In the genomic region with DNA sequence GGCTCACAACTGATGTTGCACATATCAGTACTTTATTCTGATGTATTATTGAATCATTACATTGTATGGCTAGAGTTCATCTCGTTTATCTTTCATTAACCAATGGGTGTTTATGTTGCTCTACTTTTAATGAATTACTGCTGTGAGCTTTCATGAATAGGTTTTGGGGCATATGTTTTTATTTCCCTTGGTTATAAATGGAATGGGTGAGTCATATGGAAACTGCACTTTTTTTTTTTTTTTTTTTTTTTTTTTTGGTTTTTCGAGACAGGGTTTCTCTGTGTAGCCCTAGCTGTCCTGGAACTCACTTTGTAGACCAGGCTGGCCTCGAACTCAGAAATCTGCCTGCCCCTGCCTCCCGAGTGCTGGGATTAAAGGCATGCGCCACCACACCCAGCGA, we compare ENCODE assay signal across 20 mouse cellular contexts. TPM values are rescaled to one million over a fixed set of nuclear protein-coding genes. Genes with fewer than 3 reads are reported as not detected.
DNase-seq lines count a peak whose midpoint lies in the region; TF ChIP-seq lines count a peak whose summit lies in the region.
"Not testable (repeated sequence)": the region's sequence is repeated elsewhere in the genome, so short reads cannot be mapped to it uniquely, and the experiment has no call there.
"Had no signal": no experiment of that assay in that cellular context is flagged by ENCODE, and none has a peak within 500 bp of the region (broad histone marks: within the 10 kb centered on the region; RNA-seq: fewer than 3 reads in every experiment).

No protein-coding gene starts in this region.

- H3K4me1 ChIP-seq in CH12.LX (ENCODE audit: control insufficient read depth in 1 of 2, insufficient read depth in 2 of 2) = peaks cover 4 to 14% of the 10 kb centered on the region in 2 experiments; a peak in 1 of 4 replicates

- TF ChIP-seq RAD21 in CH12.LX (IDR thresholded peaks at IDR 0.05; ENCODE audit: low read depth, low read length) = not testable (repeated sequence)

- not testable (repeated sequence) for H3K79me2 ChIP-seq in CH12.LX (replicated peaks; ENCODE audit: control insufficient read depth, extremely low read depth, insufficient read depth, poor library complexity, severe bottlenecking)

- not testable (repeated sequence) for TF ChIP-seq CTCF in CH12.LX (conservative IDR thresholded peaks at IDR 0.05 in 1 of 2, IDR thresholded peaks at IDR 0.05 in 1 of 2; ENCODE audit: low read depth in 2 of 2, low read length in 2 of 2)

- peak; percentile 37 for DNase-seq in 3T3-L1 (ENCODE audit: low read depth, low spot score)
- DNase-seq in A20 (ENCODE audit: low read depth, low spot score) = peak; percentile 14
- DNase-seq in CH12.LX (ENCODE audit: extremely low read depth) = not testable (repeated sequence)
- peak; percentile 47 for DNase-seq in NIH3T3 (ENCODE audit: low read depth)

- TF ChIP-seq POLR2A in CH12.LX (IDR thresholded peaks at IDR 0.05; ENCODE audit: low read depth, low read length) = not testable (repeated sequence)

- in situ Hi-C loops in CH12.LX (cut with MboI; ENCODE audit: low pct_ligation_motif_present, low pct_unique_long_range_greater_than_20kb, low sequenced_read_pairs) = loop anchor here (25.0 kb wide), 1 partner anchor 96 kb away; a partner anchor contains a TSS

- H3K27me3 ChIP-seq in CH12.LX (replicated peaks) = not testable (repeated sequence)

- H3K9ac ChIP-seq in CH12.LX (ENCODE audit: insufficient read depth, low read depth) = not testable (repeated sequence)

- dilution Hi-C loops in CH12.LX (cut with MboI; ENCODE audit: extremely low pct_ligation_motif_present, extremely low pct_unique_long_range_greater_than_20kb, low sequenced_read_pairs) = not testable (repeated sequence)

- not testable (repeated sequence) for H3K27ac ChIP-seq in CH12.LX (ENCODE audit: insufficient read depth, low read depth)

- not testable (repeated sequence) for TF ChIP-seq EP300 in CH12.LX (IDR thresholded peaks at IDR 0.05; ENCODE audit: low read length)

- H3K9me3 ChIP-seq in CH12.LX (replicated peaks; ENCODE audit: low read length) = not testable (repeated sequence)

- H3K4me2 ChIP-seq in CH12.LX (ENCODE audit: insufficient read depth, low read depth, poor library complexity, severe bottlenecking) = not testable (repeated sequence)

- not testable (repeated sequence) for H3K4me3 ChIP-seq in CH12.LX (replicated peaks in 1 of 3; ENCODE audit: low read depth in 2 of 3, low read length in 2 of 3, poor library complexity in 1 of 3)

- H3K36me3 ChIP-seq in CH12.LX (replicated peaks in 1 of 2; ENCODE audit: control insufficient read depth in 1 of 2, insufficient read depth in 1 of 2, low read length in 1 of 2) = not testable (repeated sequence)

TF ChIP-seq in CH12.LX, 34 proteins besides CTCF, POLR2A, EP300 and RAD21:
- TF ChIP-seq ZNF384 (IDR thresholded peaks at IDR 0.05; ENCODE audit: low read depth, low read length) = peak; percentile 88
- peak; percentile 55; the same call in 1 of the 2 replicates for TF ChIP-seq JUND (conservative IDR thresholded peaks at IDR 0.05; ENCODE audit: low read depth, low read length)
- 0 out of 2 replicates have a peak, but pooled peaks have one; percentile 12 for TF ChIP-seq IRF4 (IDR thresholded peaks at IDR 0.05; ENCODE audit: low read depth, low read length)

RNA-seq across cellular contexts. Expression of a gene that starts 4.7 kb away (rescaled TPM):
- total RNA-seq in CH12.LX (2012; rRNA removed) = 0.50 and 0.51 TPM in 2 replicates
- 0.46 and 0.58 TPM in 2 replicates for total RNA-seq in CH12.LX (2014; rRNA removed)
- 0.56 and 0.87 TPM in 2 replicates for polyA plus RNA-seq in CH12.LX (2012; ENCODE audit: insufficient read length, low read depth)

RNA-seq across cellular contexts. Expression of a gene that starts 38.6 kb away (rescaled TPM):
- not detected in 2 replicates for total RNA-seq in CH12.LX (2012; rRNA removed)
- total RNA-seq in CH12.LX (2014; rRNA removed) = not detected in 2 replicates
- not detected in 2 replicates for polyA plus RNA-seq in CH12.LX (2012; ENCODE audit: insufficient read length, low read depth)
- total RNA-seq: adrenal gland, adult 18-20 months; adrenal gland, adult 2 months; adrenal gland, adult 8-10 months; adrenal gland, postnatal 10 days; adrenal gland, postnatal 14 days; adrenal gland, postnatal 25 days; adrenal gland, postnatal 36 days; adrenal gland, postnatal 4 days; G1E; MEL had no signal
- polyA plus RNA-seq: activated CD4-positive, CD25-positive, alpha-beta regulatory T cell, adult 4 months; adrenal gland, adult 2 months; brain, embryonic 14.5 days; C2C12; CD4-positive, CD25-positive, alpha-beta regulatory T cell, adult 4 months; cerebellum, adult 2 months; G1E; Patski had no signal

RNA-seq across cellular contexts. Expression of a gene that starts 40.0 kb away (rescaled TPM):
- not detected in 2 replicates for total RNA-seq in CH12.LX (2012; rRNA removed)
- not detected in 2 replicates for total RNA-seq in CH12.LX (2014; rRNA removed)
- polyA plus RNA-seq in CH12.LX (2012; ENCODE audit: insufficient read length, low read depth) = not detected in 2 replicates
- total RNA-seq: MEL had no signal
- polyA plus RNA-seq: Patski had no signal

RNA-seq across cellular contexts. Expression of a gene that starts 52.4 kb away (rescaled TPM):
- total RNA-seq in CH12.LX (2012; rRNA removed) = not detected in 2 replicates
- not detected in 2 replicates for total RNA-seq in CH12.LX (2014; rRNA removed)
- not detected in 2 replicates for polyA plus RNA-seq in CH12.LX (2012; ENCODE audit: insufficient read length, low read depth)
- total RNA-seq: MEL had no signal
- polyA plus RNA-seq: adrenal gland, adult 2 months; G1E had no signal
